Mouse (Mus musculus) kidney, embryonic 15.5 days (tissue): ENCODE measurements around the gene Kmt2c. TPM values are rescaled to one million over a fixed set of nuclear protein-coding genes. Genes with fewer than 3 reads are reported as not detected.
"Not testable (repeated sequence)": the region's sequence is repeated elsewhere in the genome, so short reads cannot be mapped to it uniquely, and the experiment has no call there.

Experiments
- ATAC-seq: fragments of 200-750 bp; cut with Nextera tagmentation; replicated peaks from 2 replicates; pipeline ENCODE4 v1.8.0; 2017; ENCODE audit warnings: moderate TSS enrichment; ENCODE audit not compliant: low FRiP score
- H3K27ac ChIP-seq: fragments of 300-500 bp; sonication (generic); 2 replicates; pipeline ENCODE4 v1.5.1; 2015; ENCODE audit warnings: mild to moderate bottlenecking, inconsistent platforms
- H3K27me3 ChIP-seq: fragments of 300-500 bp; sonication (generic); 2 replicates; pipeline ENCODE4 v1.6.1; 2015; ENCODE audit warnings: inconsistent platforms
- H3K36me3 ChIP-seq: fragments of 300-500 bp; sonication (generic); 2 replicates; pipeline ENCODE4 v1.6.1; 2015; ENCODE audit warnings: inconsistent platforms
- H3K4me1 ChIP-seq: fragments of 300-500 bp; sonication (generic); 2 replicates; pipeline ENCODE4 v1.6.1; 2015; ENCODE audit warnings: inconsistent platforms
- H3K4me2 ChIP-seq: fragments of 300-500 bp; sonication (generic); 2 replicates; pipeline ENCODE4 v1.6.1; 2015; ENCODE audit warnings: moderate library complexity, mild to moderate bottlenecking, inconsistent platforms
- H3K4me3 ChIP-seq: fragments of 300-500 bp; sonication (generic); replicated peaks from 2 replicates; pipeline ENCODE4 v1.5.1; 2015; ENCODE audit warnings: mild to moderate bottlenecking, inconsistent platforms
- H3K9ac ChIP-seq: fragments of 300-500 bp; sonication (generic); 2 replicates; pipeline ENCODE4 v1.6.1; 2015; ENCODE audit warnings: mild to moderate bottlenecking, inconsistent platforms
- H3K9me3 ChIP-seq: fragments of 300-500 bp; sonication (generic); replicated peaks from 2 replicates; pipeline ENCODE4 v1.6.1; 2016; ENCODE audit warnings: inconsistent platforms
- WGBS: fragments of 180-500 bp; shearing (Covaris S2); methylation state at CpG from one replicate; pipeline ENCODE4 v1.1.7; 2015; ENCODE audit warnings: mixed read lengths; 5-methylcytosine and 5-hydroxymethylcytosine counted together
- polyA plus RNA-seq: library from polyadenylated mRNA; unstranded; fragments of >200 nt; fragmentation: Nextera tagmentation; extraction: Ambion mirVana; gene quantifications from 2 replicates; pipeline ENCODE4 v1.2.1, GENCODE M21; 2015

The Kmt2c gene
- polyA plus RNA-seq, 1 experiment from 2014 or later = 12.9 TPM

- ATAC-seq = no peak
- H3K27ac ChIP-seq = no peak overlapping the region
- H3K4me3 ChIP-seq = peak overlapping the region; percentile 71
- peaks cover 18% of the 10 kb centered on the region for H3K4me1 ChIP-seq
- H3K9ac ChIP-seq = no peak overlapping the region
- 0 out of 2 replicates have a peak, but pooled peaks cover 2% of the 10 kb centered on the region for H3K9me3 ChIP-seq
- WGBS = 60% methylated on average over 7 of the region's 7 CpGs
- H3K27me3 ChIP-seq = no peaks in the 10 kb centered on the region
- H3K36me3 ChIP-seq = no peaks in the 10 kb centered on the region
- peak overlapping the region; percentile 70 for H3K4me2 ChIP-seq
Observed at GRCm38 (mm10) chr5:25500686-25501085, 2.1 kb upstream of the Kmt2c start.

- peak overlapping the region; percentile 71 for H3K4me3 ChIP-seq
Observed at GRCm38 (mm10) chr5:25499423-25500398, 1.1 kb upstream of the Kmt2c start.

GRCm38 (mm10) chr5:25498821-25499422 is 339 bp upstream of the Kmt2c start:
- Histone ChIP-seq H3K4me2 (peak overlapping the region; percentile 70), H3K9me3 (0 out of 2 replicates have a peak, but pooled peaks cover 2% of the 10 kb centered on the region), H3K4me3 (peak overlapping the region; percentile 71), H3K36me3 (no peaks in the 10 kb centered on the region), H3K9ac (peak overlapping the region; percentile 83), H3K27me3 (no peaks in the 10 kb centered on the region), H3K27ac (peak overlapping the region; percentile 99), H3K4me1 (peaks cover 18% of the 10 kb centered on the region)
- WGBS = under 1% methylated on average over 49 of the region's 87 CpGs
- ATAC-seq = peak; percentile 89

More at GRCm38 (mm10) chr5:25499423-25500398, 1.1 kb upstream of the Kmt2c start:
- Histone ChIP-seq H3K4me2 (peak overlapping the region; percentile 70), H3K36me3 (no peaks in the 10 kb centered on the region), H3K9me3 (0 out of 2 replicates have a peak, but pooled peaks cover 2% of the 10 kb centered on the region), H3K27ac (peak overlapping the region; percentile 99), H3K27me3 (no peaks in the 10 kb centered on the region), H3K9ac (peak overlapping the region; percentile 80), H3K4me1 (peaks cover 18% of the 10 kb centered on the region)
- peak; percentile 86 for ATAC-seq
- WGBS = under 1% methylated on average over 89 of the region's 90 CpGs

GRCm38 (mm10) chr5:25497720-25498345 is 750 bp downstream of the Kmt2c start:
- peak overlapping the region; percentile 67 for H3K4me2 ChIP-seq
- WGBS = 1% methylated on average over 59 of the region's 78 CpGs
- no peaks in the 10 kb centered on the region for H3K27me3 ChIP-seq
- H3K36me3 ChIP-seq = no peaks in the 10 kb centered on the region
- H3K27ac ChIP-seq = peak overlapping the region; percentile 98
- 0 out of 2 replicates have a peak, but pooled peaks cover 2% of the 10 kb centered on the region for H3K9me3 ChIP-seq
- peak overlapping the region; percentile 83 for H3K9ac ChIP-seq
- H3K4me3 ChIP-seq = peak overlapping the region; percentile 71
- peaks cover 18% of the 10 kb centered on the region for H3K4me1 ChIP-seq
- ATAC-seq = peak; percentile 24; the same call in 1 of the 2 replicates

- Histone ChIP-seq H3K9me3 (0 out of 2 replicates have a peak, but pooled peaks cover 2% of the 10 kb centered on the region), H3K27ac (peak overlapping the region; percentile 98), H3K36me3 (no peaks in the 10 kb centered on the region), H3K4me1 (peaks cover 18% of the 10 kb centered on the region), H3K4me2 (peak overlapping the region; percentile 67), H3K27me3 (no peaks in the 10 kb centered on the region), H3K9ac (peak overlapping the region; percentile 83), H3K4me3 (peak overlapping the region; percentile 71)
- no peak for ATAC-seq
- WGBS = 3% methylated on average over 10 of the region's 10 CpGs
Observed at GRCm38 (mm10) chr5:25497369-25497719, 1.2 kb downstream of the Kmt2c start.

- Histone ChIP-seq H3K9me3 (0 out of 2 replicates have a peak, but pooled peaks cover 2% of the 10 kb centered on the region), H3K4me1 (peaks cover 18% of the 10 kb centered on the region), H3K36me3 (no peaks in the 10 kb centered on the region), H3K9ac (peak overlapping the region; percentile 83; the same call in 1 of the 2 replicates), H3K27me3 (no peaks in the 10 kb centered on the region), H3K4me3 (peak overlapping the region; percentile 71), H3K27ac (no peak overlapping the region), H3K4me2 (peak overlapping the region; percentile 67)
- 44% methylated on average over 2 of the region's 2 CpGs for WGBS
- ATAC-seq = no peak
Observed at GRCm38 (mm10) chr5:25496652-25497051, 1.9 kb downstream of the Kmt2c start.

GRCm38 (mm10) chr5:25478863-25479262 is 19.7 kb downstream of the Kmt2c start:
- no peak for ATAC-seq
- H3K4me3 ChIP-seq = no peak overlapping the region
- H3K36me3 ChIP-seq = no peaks in the 10 kb centered on the region
- H3K27ac ChIP-seq = no peak overlapping the region
- H3K9me3 ChIP-seq = no peaks in the 10 kb centered on the region
- H3K4me1 ChIP-seq = 0 out of 2 replicates have a peak, but pooled peaks cover 2% of the 10 kb centered on the region
- no peak overlapping the region for H3K9ac ChIP-seq
- no peaks in the 10 kb centered on the region for H3K27me3 ChIP-seq
- no peak overlapping the region for H3K4me2 ChIP-seq

- Histone ChIP-seq H3K27me3 (no peaks in the 10 kb centered on the region), H3K36me3 (no peaks in the 10 kb centered on the region), H3K9me3 (no peaks in the 10 kb centered on the region), H3K4me1 (peaks cover 5% of the 10 kb centered on the region; the same call in 1 of the 2 replicates), H3K27ac (no peak overlapping the region), H3K4me3 (no peak overlapping the region), H3K9ac (no peak overlapping the region), H3K4me2 (no peak overlapping the region)
- ATAC-seq = no peak
- WGBS = 74% methylated on average over 2 of the region's 2 CpGs
Observed at GRCm38 (mm10) chr5:25475789-25476188, 22.8 kb downstream of the Kmt2c start.

- Histone ChIP-seq H3K9ac (no peak overlapping the region), H3K9me3 (no peaks in the 10 kb centered on the region), H3K4me3 (peak overlapping the region; percentile 46), H3K4me1 (peaks cover 5% of the 10 kb centered on the region; the same call in 1 of the 2 replicates), H3K36me3 (no peaks in the 10 kb centered on the region), H3K27me3 (no peaks in the 10 kb centered on the region), H3K4me2 (peak overlapping the region; percentile 57), H3K27ac (peak overlapping the region; percentile 76; the same call in 1 of the 2 replicates)
- ATAC-seq = peak; percentile 62; the same call in 1 of the 2 replicates
- WGBS = 0% methylated on average over 6 of the region's 6 CpGs
Observed at GRCm38 (mm10) chr5:25472070-25472469, 26.5 kb downstream of the Kmt2c start.

GRCm38 (mm10) chr5:25461956-25462355 is 36.6 kb downstream of the Kmt2c start:
- Histone ChIP-seq H3K9ac (no peak overlapping the region), H3K9me3 (no peaks in the 10 kb centered on the region), H3K27ac (no peak overlapping the region), H3K4me1 (no peaks in the 10 kb centered on the region), H3K36me3 (no peaks in the 10 kb centered on the region), H3K4me3 (no peak overlapping the region), H3K4me2 (no peak overlapping the region), H3K27me3 (no peaks in the 10 kb centered on the region)
- no peak for ATAC-seq
- 91% methylated on average over 1 of the region's 1 CpGs for WGBS

GRCm38 (mm10) chr5:25455432-25455831 is 43.2 kb downstream of the Kmt2c start:
- H3K4me3 ChIP-seq, H3K36me3 ChIP-seq, H3K27me3 ChIP-seq, H3K4me1 ChIP-seq, H3K9me3 ChIP-seq, H3K9ac ChIP-seq, ATAC-seq, H3K27ac ChIP-seq, H3K4me2 ChIP-seq: not testable (repeated sequence)
